Mouse (Mus musculus): ENCODE data around the gene Tmem50b.

Tmem50b gene

GRCm38 (mm10) chr16:91609501-91610245 lies 12.1 kb upstream of the Tmem50b start:
- no peak for DNase-seq (ENCODE audit: low read depth, low spot score)

- no peak for DNase-seq (ENCODE audit: low read depth, low spot score)
These were observed 9.4 kb upstream of the Tmem50b start for GRCm38 (mm10) chr16:91606958-91607357.

- DNase-seq (ENCODE audit: low read depth, low spot score) = no peak
These were observed 7.6 kb upstream of the Tmem50b start for GRCm38 (mm10) chr16:91605156-91605555.

DNA sequence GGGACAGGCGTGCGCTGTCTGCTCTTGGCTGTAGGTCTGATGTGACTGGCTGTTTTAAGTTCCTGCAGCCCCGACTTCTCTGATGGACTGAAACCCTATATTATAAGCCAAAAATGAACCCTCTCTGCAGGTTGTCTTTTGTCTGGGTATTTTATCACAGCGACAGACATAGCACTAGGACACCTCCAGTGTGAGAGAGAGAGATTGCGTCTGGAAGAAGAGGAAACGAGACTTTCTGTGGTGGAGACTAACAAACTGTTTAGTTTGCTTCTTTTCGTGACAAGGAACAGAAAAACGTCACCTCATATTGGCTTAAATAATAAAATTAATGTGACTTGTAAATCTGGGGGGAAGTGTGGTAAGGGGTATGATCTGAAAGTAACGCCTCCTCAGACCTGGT lies 4.1 kb upstream of the Tmem50b start:
- DNase-seq (ENCODE audit: low read depth, low spot score) = no peak

- DNase-seq (ENCODE audit: low read depth, low spot score) = no peak
These were observed 3.5 kb upstream of the Tmem50b start for GRCm38 (mm10) chr16:91601081-91601480.

GRCm38 (mm10) chr16:91599242-91599641 lies 1.6 kb upstream of the Tmem50b start:
- no peak for DNase-seq (ENCODE audit: low read depth, low spot score)

DNA sequence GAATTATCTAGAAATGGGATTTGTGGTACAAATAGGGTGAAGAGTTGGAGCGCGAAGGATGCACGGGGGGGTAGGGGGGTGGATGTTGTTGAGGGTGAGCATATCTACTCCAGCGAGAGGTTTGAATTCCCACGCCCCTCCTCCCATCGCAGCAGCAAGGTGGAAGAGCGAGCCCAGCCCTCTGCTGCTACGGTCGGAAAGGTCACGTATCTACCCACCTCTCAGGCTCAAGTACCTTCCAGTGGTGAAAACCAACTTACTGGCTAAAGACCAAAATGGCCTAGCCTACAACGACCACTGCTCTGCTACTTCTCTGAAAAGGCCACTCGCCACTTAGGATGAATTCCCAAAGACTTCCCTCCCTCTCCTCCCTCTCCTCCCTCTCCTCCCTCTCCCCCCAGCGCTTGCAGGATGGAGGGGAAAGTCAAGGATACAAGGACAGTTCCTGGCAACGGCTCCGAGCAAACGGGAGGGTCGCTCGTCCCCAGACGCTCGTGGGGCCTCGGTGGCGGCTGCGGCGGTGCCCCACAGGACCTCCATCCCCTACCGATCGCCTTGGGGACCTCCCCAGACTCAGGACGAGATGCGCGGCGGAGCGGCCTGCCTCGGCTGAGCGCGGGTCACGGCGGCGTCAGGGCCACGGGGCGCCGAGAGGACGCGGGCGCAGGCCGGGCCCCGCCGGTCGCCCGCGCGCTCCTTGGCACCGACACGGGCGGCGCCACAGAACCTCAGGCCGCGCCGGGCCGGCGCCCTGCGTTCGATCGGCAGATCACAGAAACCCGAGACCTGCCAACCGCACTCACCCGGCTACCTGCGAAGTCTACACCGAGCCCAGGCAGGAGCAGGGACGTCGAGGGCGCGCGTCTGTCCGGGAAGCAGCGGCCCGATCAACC lies 575 bp downstream of the Tmem50b start:
- peak; percentile 62 for DNase-seq (ENCODE audit: low read depth, low spot score)

- no peak for DNase-seq (ENCODE audit: low read depth, low spot score)
These were observed 1.2 kb downstream of the Tmem50b start for GRCm38 (mm10) chr16:91596397-91596778.

GRCm38 (mm10) chr16:91595076-91595475 lies 2.5 kb downstream of the Tmem50b start:
- no peak for DNase-seq (ENCODE audit: low read depth, low spot score)

GRCm38 (mm10) chr16:91593262-91593661 lies 4.3 kb downstream of the Tmem50b start:
- DNase-seq (ENCODE audit: low read depth, low spot score) = no peak

DNA sequence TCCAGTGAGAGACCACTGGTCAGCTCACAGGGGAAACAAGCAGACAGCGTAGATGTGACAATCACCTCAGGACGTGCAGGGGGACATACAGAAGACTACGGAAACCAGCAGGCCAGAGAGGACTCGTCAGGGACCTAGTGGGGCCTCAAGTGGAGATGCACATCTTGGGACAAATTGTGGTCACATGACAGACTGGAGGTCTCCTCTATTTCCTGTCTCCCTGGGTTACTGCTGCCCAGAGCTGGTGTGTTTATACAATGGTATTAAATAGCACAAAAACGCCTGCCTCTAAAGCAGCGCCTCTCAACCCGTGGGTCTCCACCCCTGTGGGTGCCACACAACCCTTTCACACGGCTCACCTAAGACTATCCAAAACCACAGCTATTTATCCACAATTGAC lies 5.4 kb downstream of the Tmem50b start:
- no peak for DNase-seq (ENCODE audit: low read depth, low spot score)

- DNase-seq (ENCODE audit: low read depth, low spot score) = no peak
These were observed 8.9 kb downstream of the Tmem50b start for GRCm38 (mm10) chr16:91588703-91589102.

DNA sequence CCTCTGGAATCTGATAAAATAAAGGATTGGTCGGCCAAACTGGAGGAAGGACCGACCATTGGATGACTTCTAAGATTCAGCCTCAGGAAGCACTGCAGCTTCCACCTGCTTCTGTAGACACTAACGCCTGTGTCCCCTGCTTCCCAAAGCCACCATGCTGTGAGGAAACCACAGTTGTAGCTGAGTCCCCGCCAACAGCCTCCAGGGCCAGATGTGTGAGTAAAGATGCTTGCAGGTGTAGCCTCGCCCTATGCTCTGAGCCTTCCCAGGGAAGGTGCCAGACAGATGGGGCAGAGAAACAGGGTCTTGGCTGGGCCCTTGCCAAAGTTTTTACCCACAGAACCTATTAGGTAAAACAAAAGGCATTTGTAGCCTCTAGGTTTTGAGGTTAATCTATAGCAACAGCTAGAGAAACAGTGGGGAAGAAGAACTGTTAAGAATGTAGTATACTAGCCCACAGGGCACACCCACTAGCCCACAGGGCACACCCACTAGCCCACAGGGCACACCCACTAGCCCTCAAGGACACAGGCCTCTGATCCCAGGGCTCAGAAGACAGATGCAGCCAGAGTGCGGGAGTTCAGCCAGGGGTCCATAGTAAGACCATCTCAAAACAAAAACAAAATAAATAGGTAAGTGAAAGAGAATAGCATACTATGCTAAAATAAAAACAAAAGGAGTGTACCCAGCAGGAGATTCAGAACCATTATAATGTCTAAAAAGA lies 9.7 kb downstream of the Tmem50b start:
- peak; percentile 76 for DNase-seq (ENCODE audit: low read depth, low spot score)

DNA sequence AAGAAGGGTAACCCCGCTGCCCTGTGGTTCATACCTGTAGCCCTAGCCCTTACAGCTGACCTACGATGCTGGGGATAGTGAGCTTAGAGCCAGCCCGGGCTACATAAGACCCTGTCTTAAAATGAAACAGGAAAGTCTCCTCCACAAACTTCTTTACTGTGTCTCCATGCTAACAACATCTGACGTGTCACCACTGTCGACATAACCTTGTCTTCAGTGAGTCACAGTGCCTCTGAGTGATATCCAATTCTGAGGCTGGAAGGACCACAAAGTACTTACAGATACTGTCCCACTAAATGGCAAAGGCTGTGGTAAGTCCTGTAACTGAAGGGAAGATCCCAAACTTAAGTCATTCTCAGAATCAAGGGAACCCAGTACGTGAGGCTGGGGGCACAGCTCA lies 11.4 kb downstream of the Tmem50b start:
- DNase-seq (ENCODE audit: low read depth, low spot score) = no peak

GRCm38 (mm10) chr16:91585617-91586016 lies 12.0 kb downstream of the Tmem50b start:
- no peak for DNase-seq (ENCODE audit: low read depth, low spot score)

GRCm38 (mm10) chr16:91582307-91582706 lies 15.3 kb downstream of the Tmem50b start:
- peak; percentile 71 for DNase-seq (ENCODE audit: low read depth, low spot score)

- DNase-seq (ENCODE audit: low read depth, low spot score) = no peak
These were observed 18.4 kb downstream of the Tmem50b start for GRCm38 (mm10) chr16:91578980-91579720.

DNA sequence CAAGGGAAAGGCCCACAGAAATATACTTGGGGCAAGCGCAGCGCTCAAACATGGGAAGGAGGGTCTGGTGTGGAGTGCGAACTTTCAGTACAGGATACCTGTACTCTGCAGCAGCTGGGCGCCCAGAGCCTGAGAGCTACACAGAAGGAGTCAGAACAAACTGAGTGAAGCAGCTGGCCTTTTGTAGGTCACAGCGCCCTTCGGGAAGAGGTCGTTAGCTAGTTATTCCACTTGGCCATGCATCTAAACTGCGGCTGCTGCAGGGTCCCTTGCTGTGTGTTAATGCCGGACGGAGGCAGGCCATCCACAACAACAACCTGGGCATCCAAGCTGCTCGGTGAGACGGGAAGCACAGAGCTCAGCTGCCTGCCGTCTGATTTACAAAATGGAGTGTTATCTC lies 22.4 kb downstream of the Tmem50b start:
- DNase-seq (ENCODE audit: low read depth, low spot score) = no peak

DNA sequence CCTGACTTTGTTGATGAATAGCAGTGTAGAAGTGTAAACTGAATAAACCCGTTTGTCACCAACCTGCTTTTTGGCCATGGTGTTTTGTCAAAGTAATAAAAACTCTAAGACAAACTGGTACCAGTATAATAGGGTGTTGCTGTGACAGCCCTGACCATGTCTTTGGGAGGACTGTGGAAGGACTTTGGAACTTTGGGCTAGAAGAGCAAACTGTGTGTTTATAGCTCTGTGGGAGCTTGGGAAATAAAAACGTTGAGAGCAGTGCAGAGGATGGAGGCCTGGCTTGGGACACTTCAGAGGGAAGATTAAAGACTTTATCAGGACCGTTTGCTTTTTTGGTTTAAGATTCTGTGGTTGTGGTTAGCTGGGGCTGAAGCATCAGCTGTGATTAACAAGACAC lies 26.5 kb downstream of the Tmem50b start:
- no peak for DNase-seq (ENCODE audit: low read depth, low spot score)

GRCm38 (mm10) chr16:91568960-91569359 lies 28.6 kb downstream of the Tmem50b start:
- no peak for DNase-seq (ENCODE audit: low read depth, low spot score)

DNA sequence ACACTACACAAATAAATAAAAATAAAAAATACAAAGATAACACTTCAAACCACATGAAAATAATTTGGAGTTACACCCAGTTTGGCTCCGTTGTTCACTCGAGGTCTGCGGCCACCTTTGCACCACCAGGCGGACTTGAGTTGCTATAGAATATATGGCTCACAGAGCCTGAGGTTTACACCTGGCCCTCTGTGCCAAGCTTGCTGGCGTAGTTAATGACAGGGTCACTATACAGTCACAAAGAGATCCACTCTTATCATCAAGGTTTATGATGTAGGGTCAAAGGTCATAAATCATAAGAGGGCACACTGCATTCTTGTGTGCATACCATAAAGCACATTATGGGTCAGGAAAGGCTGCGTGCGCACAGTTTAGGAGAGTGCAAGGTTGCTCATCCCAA lies 31.6 kb downstream of the Tmem50b start:
- DNase-seq (ENCODE audit: low read depth, low spot score) = no peak

Measured in ZHBTc4 (cell line).